Mouse (Mus musculus) adrenal gland, postnatal 25 days (tissue): ENCODE results near the gene Thbd. TPM values are rescaled to one million over a fixed set of nuclear protein-coding genes. Genes with fewer than 3 reads are reported as not detected.

Experiments used
- DNase-seq: peaks from one replicate; pipeline ENCODE4 v3.0.0; 2021; ENCODE audit warnings: mixed read lengths
- total RNA-seq: library from RNA; stranded (reverse); gene quantifications from 2 replicates; pipeline ENCODE4 v1.2.3, GENCODE M21; 2021

Thbd gene
- total RNA-seq, 1 experiment from 2014 or later: 16.3 TPM

DNA sequence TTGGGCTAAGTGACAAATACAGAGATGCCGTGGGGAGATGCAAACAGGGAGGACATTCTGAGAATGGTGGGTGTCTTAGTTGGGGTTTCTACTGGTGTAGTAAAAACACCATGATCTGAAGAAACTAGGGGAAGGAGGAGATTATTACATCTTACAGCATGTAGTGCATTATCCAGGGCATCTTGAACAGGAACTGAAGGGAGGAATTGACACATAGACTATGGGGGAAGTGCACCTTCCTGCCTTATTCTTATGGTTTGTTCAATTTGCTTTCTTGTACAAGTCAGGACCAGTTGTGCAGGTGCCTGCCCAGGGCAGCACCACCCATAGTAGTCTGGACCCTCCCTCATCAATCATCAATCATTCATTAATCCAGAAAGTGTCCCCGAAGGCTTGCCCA lies 21.1 kb downstream of the Thbd start:
- no peak for DNase-seq

DNA sequence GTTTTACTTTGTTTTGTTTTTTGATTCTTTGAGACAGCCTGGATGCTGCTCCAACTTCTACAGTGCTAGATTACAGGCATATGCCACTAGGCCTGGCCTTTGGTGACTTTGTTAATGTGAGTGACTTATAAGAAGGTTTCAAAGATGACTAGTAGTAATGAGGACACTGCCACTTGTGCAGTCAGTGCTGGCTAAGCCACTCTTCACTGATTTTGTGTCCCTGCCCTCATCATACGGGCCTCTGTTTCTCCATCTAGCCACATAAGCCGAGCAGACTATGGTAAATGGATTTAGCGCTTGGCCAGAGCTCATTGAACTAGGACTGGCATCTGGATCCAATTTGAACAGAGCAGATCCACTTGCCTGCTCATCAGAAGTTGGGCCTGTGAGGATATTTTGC lies 21.5 kb downstream of the Thbd start:
- DNase-seq: no peak

DNA sequence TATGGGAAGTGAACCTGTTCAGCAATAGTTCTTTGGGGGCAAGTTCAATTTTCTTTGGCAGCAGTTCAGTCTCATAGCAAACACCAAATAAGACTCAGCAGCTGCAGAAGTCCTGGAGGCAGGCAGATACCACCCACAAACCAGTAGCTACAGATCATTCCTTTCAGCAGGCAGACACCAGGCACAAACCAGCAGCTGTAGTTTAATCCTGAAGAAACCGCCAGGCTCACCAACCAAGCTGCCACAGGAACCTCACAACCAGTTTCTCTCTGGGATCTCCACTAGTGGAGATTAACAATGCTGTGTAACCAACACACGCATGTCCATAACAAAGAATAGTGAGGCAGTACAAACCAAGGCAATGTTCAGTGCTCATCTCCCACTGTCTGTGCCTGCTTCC lies 26.9 kb downstream of the Thbd start:
- no peak for DNase-seq

DNA sequence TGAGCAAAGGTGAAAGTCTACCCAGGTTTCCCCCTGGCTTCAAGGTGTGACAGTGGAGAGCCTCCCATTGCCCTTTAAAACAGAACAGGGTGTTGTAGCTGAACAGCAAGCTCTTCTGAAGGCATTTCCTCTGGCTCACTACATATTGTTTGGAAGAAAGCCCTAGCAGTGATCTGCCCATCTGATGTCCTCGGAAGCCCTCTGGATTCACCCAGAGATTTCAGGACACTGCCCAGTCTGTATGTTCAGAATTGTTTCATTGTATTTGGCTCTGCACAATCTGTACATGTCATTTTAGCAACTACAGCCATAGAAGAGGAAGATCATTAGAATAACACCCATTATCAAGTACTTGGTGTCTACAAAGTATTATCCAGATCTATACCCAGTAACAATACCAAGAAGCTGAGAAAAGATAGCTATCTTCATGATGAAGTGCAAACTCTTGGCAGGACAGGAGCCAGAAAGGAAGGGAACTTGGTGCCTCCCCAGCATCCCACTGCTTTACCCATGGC lies 28.0 kb downstream of the Thbd start:
- no peak for DNase-seq

DNA sequence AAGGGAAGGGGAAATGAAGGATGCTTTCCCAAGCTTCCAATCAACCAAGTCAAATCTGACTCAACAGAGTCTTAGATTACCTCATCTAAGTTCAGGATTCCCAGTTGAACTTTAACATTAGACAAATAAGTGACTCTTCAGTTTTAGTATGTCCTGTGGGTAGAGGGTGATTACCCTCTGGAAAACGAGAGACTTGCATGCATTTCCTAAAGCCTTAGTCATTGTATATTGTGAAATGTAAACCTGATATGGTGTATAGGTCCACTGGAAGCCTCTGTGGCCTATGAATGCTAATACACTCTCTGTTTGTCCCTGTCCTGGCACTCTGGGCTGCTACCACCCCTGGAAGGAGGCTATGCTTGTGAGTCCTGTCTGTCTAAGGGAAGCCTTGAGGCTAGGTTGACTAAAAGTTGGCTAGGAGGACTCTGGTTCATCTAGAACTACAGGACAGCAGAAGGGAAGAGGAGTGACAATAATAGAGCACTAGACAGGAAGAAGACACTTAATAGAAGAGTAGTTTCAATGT lies 29.1 kb downstream of the Thbd start:
- DNase-seq: no peak

DNA sequence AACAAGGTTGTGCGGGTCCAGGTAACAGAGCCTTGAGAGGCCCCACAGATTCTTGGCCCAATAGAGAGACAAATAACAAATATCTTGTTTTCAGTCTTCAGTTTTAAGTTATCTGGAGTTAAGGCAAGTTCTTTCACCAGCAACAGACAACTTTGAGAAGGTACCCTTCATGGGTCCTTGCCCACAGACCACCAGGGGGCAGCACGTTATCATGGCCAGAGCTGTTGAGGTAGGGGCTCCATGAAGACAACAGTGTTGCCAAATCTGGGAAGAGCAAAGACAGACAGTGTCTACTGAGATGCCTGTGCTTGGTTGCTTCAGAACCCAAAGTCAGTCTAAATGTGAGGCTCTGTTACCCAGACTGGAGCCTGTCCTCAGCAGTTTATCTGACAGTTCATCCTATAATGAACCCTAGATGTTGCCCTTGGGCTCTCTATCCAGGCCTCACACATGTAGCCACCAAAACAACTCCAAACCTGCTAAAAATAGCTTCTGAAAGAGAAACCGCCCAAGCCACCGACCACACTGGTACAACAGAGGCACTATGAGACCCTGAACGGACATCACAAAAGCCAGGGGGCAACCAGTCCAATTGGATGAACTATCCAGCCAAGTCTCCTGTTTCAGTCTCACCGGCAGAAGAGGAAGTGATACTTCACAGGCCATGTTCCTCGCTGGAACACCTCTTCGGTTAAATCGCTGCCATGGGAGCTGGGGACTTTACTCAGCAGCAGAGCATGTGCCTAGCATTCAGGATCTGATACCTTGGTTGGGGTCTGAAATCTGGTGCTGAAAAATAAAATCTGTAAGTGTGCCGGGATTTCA lies 32.5 kb downstream of the Thbd start:
- peak; percentile 66 for DNase-seq

DNA sequence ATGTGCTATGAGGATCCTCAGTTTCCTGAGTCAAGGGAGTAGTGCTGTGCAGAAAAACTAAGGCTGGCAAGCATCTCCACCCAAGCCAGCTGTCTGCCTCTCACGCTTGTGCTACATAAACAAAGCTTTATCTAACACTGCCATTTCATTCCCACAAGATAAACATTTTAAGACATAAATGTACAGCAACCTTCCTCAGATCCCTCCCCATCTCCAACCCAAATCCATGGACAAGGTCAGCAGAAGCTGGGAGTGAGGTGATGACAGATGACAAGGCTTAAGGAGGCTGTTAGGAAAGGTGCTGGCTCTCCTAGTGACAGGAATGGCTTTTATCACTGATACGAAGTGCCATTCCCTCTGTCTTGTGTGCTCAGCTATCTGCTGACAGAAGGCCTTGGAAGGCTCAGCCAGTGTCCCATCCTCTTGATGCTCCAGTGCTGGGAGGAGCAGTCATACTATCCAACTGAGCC lies 34.4 kb downstream of the Thbd start:
- no peak for DNase-seq

DNA sequence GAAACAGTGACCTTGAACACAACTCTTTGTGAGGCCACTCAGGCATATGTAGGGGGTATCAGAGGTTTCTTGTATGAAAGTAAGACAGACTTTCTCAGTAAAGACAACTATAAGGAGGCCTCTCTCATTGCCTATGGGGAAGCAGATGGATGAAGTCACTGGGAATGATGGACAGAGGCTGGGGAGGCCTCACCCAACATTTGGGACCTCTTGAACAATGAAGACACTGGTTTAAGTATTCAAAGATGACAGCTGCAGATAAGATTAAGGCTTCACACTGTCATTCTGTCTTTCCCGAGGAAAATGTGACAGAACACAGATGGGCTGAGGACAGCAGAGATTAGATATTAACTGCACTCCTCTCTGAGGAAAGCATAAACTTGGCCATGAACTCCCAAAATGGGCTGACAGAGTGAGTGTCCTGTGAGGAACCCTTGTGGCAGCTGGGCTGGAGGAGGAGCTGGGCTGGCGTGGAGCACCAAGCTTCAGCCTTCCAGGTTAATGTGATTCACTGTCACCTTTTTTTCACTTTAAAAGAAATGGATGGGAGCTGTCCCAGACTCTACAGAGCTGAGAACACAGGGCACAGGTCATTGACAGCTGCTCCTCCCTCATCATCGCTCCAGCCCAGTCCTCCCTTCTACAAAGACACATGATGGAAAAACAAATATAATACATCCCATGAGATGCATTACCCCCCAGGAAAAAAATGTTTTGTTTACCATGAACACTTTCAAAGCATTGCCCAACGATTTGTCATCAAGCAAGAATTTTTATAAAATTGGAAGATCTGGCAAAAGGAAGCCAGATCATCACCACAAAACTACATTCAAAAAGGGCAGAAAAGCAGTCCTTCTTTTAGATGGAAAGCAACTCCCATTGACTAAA lies 36.0 kb downstream of the Thbd start:
- DNase-seq: no peak

DNA sequence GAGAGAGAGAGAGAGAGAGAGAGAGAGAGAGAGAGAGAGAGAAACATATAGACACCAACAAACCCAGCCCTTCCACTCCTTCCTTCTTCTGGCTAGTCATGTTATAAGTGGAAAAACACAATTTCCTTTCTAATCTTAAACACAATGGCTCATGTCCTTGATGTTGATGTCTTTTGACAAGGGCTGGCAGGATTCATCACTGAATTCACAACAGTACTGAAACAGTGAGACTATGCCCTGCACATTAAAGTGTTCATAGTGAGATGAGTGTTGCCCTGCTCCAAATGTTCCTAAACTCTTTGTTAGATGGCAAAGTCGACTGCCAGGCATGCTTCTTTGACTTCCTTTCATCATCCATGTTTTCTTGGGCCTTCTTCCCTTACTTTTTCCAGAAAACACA lies 42.8 kb downstream of the Thbd start:
- no peak for DNase-seq

DNA sequence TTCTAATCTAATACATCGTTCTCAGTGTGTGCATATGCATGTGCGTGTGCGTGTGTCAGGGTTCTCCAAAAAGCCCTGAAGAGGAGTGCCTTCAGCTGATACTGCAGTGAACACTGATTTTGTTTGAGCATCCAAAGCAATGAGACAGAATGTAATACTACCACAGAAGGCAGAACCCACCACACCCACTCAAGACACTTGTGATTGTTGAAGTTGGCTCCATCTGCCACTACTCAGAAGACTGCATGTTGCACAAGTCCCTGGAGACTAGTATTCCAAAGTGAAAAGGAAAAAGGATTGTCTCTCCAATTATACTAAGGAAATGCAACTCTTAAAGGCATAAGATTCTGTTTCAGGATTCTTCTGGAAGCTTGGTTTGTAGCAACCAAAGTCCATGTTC lies 43.5 kb downstream of the Thbd start:
- no peak for DNase-seq

DNA sequence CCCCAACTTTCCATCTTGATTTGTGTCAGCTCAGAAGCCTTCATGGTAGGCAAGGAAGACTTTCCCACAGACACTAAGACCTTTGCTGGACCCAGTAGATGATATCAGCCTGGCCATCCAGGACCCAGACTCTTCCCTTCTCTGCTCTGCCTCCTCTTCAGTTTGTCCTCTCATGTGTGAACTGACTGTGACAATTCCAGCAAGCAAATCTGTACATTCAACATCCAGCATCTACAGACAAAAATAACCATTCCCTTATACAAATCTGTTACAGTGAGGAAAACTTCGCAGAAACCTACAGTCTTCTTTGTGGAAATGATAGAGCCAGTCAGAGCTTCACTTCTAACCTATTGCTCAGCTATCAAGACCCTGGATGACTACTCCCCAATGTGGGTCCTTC lies 50.8 kb downstream of the Thbd start:
- no peak for DNase-seq

Other genes with a start within 250 kb of the Thbd start
- not detected in 2 replicates for gene Sstr4, start 12.8 kb downstream of the Thbd start, total RNA-seq
- gene Cd93, start 35.4 kb upstream of the Thbd start, total RNA-seq: 26.4 and 29.0 TPM in 2 replicates